Mouse (Mus musculus): ENCODE measurements at regions not wholly inside any gene's neighbourhood (a gene's known extent, or its start where the extent isn't known, plus 50 kb on each side); places are given as distances from the start of the nearest gene placed in this dataset.

DNA sequence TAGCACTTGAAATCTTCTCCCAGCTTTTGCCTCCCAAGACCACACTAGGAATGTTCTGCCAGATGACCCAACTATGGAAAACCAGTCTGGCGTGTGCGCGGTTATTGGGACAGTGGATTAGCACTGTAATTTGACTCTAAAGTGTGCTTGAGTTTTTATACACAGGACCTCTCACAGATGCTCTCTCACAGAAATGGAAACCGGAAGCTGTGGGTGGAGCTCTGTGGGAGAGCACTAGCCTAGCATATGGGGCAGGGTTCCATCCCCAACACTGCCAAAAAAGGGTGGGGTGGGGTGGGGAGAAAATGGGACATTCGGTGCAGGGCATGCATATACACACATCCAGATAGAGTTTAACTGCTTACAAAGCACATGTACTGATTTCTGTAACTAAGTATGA is 61.7 kb upstream of the Hsd17b12 start:
- TF ChIP-seq CTCF (IDR thresholded peaks at IDR 0.05; ENCODE audit: low read depth, low read length) (no peak), POLR2A (IDR thresholded peaks at IDR 0.05; ENCODE audit: insufficient read depth, low read length) (no peak), EP300 (IDR thresholded peaks at IDR 0.05; ENCODE audit: insufficient read depth, low read depth, low read length) (no peak)

All from ES-Bruce4 (cell line).